Mouse (Mus musculus) neural tube, embryonic 11.5 days (tissue): ENCODE results near the gene Intu. TPM values are rescaled to one million over a fixed set of nuclear protein-coding genes. Genes with fewer than 3 reads are reported as not detected.

Source experiments
- ATAC-seq: fragments of 200-750 bp; cut with Nextera tagmentation; 2 replicates; pipeline ENCODE4 v1.8.0; 2017; ENCODE audit warnings: moderate number of reproducible peaks, mild to moderate bottlenecking, moderate TSS enrichment, moderate library complexity; ENCODE audit not compliant: insufficient read depth, low FRiP score, low TSS enrichment
- DNase-seq: peaks from one replicate; pipeline ENCODE4 v3.0.0-alpha.2; 2015; ENCODE audit warnings: low spot score
- H3K27ac ChIP-seq: fragments of 300-500 bp; sonication (generic); 2 replicates; pipeline ENCODE4 v1.5.1; 2014; ENCODE audit warnings: low read depth, mild to moderate bottlenecking, low read length
- H3K27me3 ChIP-seq: fragments of 300-500 bp; sonication (generic); 2 replicates; pipeline ENCODE4 v1.6.1; 2014; ENCODE audit warnings: mild to moderate bottlenecking, low read length, mixed read lengths; ENCODE audit not compliant: control insufficient read depth, insufficient read depth
- H3K36me3 ChIP-seq: fragments of 300-500 bp; sonication (generic); 2 replicates; pipeline ENCODE4 v1.6.1; 2014; ENCODE audit warnings: mild to moderate bottlenecking, low read length, moderate library complexity, mixed read lengths; ENCODE audit not compliant: control insufficient read depth, insufficient read depth
- H3K4me1 ChIP-seq: fragments of 300-500 bp; sonication (generic); 2 replicates; pipeline ENCODE4 v1.6.1; 2014; ENCODE audit warnings: low read length, mixed read lengths; ENCODE audit not compliant: control insufficient read depth, insufficient read depth
- H3K4me2 ChIP-seq: fragments of 300-500 bp; sonication (generic); 2 replicates; pipeline ENCODE4 v1.6.1; 2014; ENCODE audit warnings: low read depth, mild to moderate bottlenecking, moderate library complexity
- H3K4me3 ChIP-seq: fragments of 300-500 bp; sonication (generic); 2 replicates; pipeline ENCODE4 v1.5.1; 2014; ENCODE audit warnings: low read depth, low read length
- H3K9ac ChIP-seq: fragments of 300-500 bp; sonication (generic); 2 replicates; pipeline ENCODE4 v1.6.1; 2014; ENCODE audit warnings: mild to moderate bottlenecking, low read length
- H3K9me3 ChIP-seq: fragments of 300-500 bp; sonication (generic); 2 replicates; pipeline ENCODE4 v1.6.1; 2016; ENCODE audit warnings: low read length; ENCODE audit not compliant: control insufficient read depth
- WGBS: fragments of 180-500 bp; shearing (Covaris S2); extraction: QIAGEN DNeasy Blood & Tissue Kit; methylation state at CpG from one replicate; pipeline ENCODE4 v1.1.7; 2014; 5-methylcytosine and 5-hydroxymethylcytosine counted together
- polyA plus RNA-seq: library from polyadenylated mRNA; unstranded; fragments of >200 nt; fragmentation: Nextera tagmentation; extraction: Ambion mirVana; gene quantifications from 2 replicates; pipeline ENCODE4 v1.2.1, GENCODE M21; 2014

The Intu gene
- polyA plus RNA-seq, 1 experiment from 2014 or later = 8.1 TPM

GRCm38 (mm10) chr3:40508927-40509576 lies 22.0 kb upstream of the Intu start:
- 58% methylated on average over 6 of the region's 6 CpGs for WGBS
- Histone ChIP-seq H3K36me3 (no peaks in the 10 kb centered on the region), H3K4me3 (no peak overlapping the region), H3K9me3 (no peaks in the 10 kb centered on the region), H3K4me1 (no peaks in the 10 kb centered on the region), H3K27ac (no peak overlapping the region), H3K27me3 (no peaks in the 10 kb centered on the region), H3K4me2 (no peak overlapping the region), H3K9ac (no peak overlapping the region)
- DNase-seq (no peak), ATAC-seq (no peak)

DNA sequence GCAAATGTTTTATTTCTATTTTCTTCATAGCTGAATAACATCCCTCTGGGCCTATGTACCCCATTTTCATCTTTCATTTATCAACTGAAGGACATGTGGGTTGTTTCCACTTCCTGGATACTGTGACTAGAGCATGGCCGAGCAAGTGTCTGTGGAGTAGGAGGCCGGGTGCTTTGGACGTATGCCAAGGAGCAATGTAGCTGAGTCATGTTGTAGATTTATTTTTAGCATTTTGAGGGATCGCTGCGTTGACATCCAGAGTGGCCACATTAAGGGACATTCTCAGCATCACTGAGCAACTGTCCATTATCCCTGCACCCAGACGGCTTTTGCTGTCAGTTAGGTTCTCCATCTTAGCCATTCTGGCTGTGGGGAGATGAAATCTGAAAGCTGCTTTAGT lies 20.5 kb upstream of the Intu start:
- no peaks in the 10 kb centered on the region for H3K36me3 ChIP-seq
- H3K27ac ChIP-seq = no peak overlapping the region
- DNase-seq (no peak), ATAC-seq (no peak)
- no peaks in the 10 kb centered on the region for H3K27me3 ChIP-seq
- WGBS = 78% methylated on average over 6 of the region's 6 CpGs
- H3K4me2 ChIP-seq = no peak overlapping the region
- no peak overlapping the region for H3K9ac ChIP-seq
- H3K9me3 ChIP-seq = no peaks in the 10 kb centered on the region
- no peak overlapping the region for H3K4me3 ChIP-seq
- H3K4me1 ChIP-seq = no peaks in the 10 kb centered on the region

GRCm38 (mm10) chr3:40512936-40513829 lies 17.9 kb upstream of the Intu start:
- H3K4me3 ChIP-seq = no peak overlapping the region
- H3K27me3 ChIP-seq = no peaks in the 10 kb centered on the region
- no peak overlapping the region for H3K27ac ChIP-seq
- H3K4me2 ChIP-seq = no peak overlapping the region
- DNase-seq (no peak), ATAC-seq (no peak)
- H3K36me3 ChIP-seq = no peaks in the 10 kb centered on the region
- WGBS = 90% methylated on average over 13 of the region's 13 CpGs
- H3K9me3 ChIP-seq = no peaks in the 10 kb centered on the region
- no peaks in the 10 kb centered on the region for H3K4me1 ChIP-seq
- H3K9ac ChIP-seq = no peak overlapping the region

- Histone ChIP-seq H3K36me3 (no peaks in the 10 kb centered on the region), H3K9ac (no peak overlapping the region), H3K9me3 (no peaks in the 10 kb centered on the region), H3K4me1 (no peaks in the 10 kb centered on the region), H3K27ac (no peak overlapping the region), H3K4me2 (no peak overlapping the region), H3K27me3 (no peaks in the 10 kb centered on the region), H3K4me3 (no peak overlapping the region)
- no peak for ATAC-seq
- 85% methylated on average over 3 of the region's 3 CpGs for WGBS
- no peak for DNase-seq
These were observed 12.8 kb upstream of the Intu start for GRCm38 (mm10) chr3:40518240-40518639.

DNA sequence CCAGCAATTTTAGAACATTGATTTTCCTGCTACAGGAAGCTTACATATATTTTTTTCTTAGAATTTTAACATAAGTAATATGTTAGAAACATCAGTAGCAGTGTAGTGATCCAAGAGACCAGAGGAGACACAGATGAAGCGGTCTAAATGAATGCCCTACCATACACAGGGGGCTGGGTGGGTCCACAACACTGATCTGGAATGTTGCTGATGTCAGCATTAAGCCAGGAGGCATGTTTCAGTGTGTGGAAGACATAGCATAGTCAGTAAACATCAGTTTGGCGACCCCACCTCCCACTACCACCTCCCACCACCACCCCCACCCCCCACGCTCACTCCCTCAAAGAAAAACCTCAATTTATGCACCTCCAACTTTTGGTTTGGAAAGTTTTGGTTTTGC lies 11.5 kb upstream of the Intu start:
- ATAC-seq (no peak), DNase-seq (no peak)
- Histone ChIP-seq H3K4me1 (no peaks in the 10 kb centered on the region), H3K27me3 (no peaks in the 10 kb centered on the region), H3K4me2 (no peak overlapping the region), H3K27ac (no peak overlapping the region), H3K36me3 (no peaks in the 10 kb centered on the region), H3K9ac (no peak overlapping the region), H3K9me3 (no peaks in the 10 kb centered on the region), H3K4me3 (no peak overlapping the region)
- 88% methylated on average over 3 of the region's 3 CpGs for WGBS

GRCm38 (mm10) chr3:40520567-40520966 lies 10.5 kb upstream of the Intu start:
- H3K27me3 ChIP-seq = no peaks in the 10 kb centered on the region
- no peak for DNase-seq
- no peak overlapping the region for H3K27ac ChIP-seq
- no peak for ATAC-seq
- H3K9ac ChIP-seq = no peak overlapping the region
- H3K9me3 ChIP-seq = no peaks in the 10 kb centered on the region
- no peak overlapping the region for H3K4me3 ChIP-seq
- 95% methylated on average over 3 of the region's 3 CpGs for WGBS
- no peaks in the 10 kb centered on the region for H3K4me1 ChIP-seq
- no peak overlapping the region for H3K4me2 ChIP-seq
- H3K36me3 ChIP-seq = no peaks in the 10 kb centered on the region

- no peak for DNase-seq
These were observed 8.6 kb upstream of the Intu start for GRCm38 (mm10) chr3:40522446-40522845.

DNA sequence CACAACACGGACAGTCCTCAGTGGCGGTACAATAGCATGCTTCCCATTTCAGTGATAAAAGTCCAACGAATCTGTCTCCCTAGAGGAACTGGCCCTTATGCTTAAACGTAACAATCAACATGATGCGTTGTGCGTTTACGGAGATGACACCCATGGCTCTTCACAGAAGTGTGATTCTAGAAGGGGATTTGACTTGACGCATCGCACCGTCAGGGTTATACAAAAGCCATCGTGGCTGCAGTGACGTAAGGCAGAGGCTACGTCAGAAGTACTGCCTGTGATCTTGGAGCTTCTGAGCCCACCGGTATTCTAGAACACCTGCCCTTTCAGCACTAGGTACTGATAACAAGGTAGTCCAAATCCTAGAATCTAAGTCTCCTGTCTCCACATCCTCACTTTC lies 8.2 kb upstream of the Intu start:
- no peak for DNase-seq
- H3K4me1 ChIP-seq = no peaks in the 10 kb centered on the region
- H3K27me3 ChIP-seq = no peaks in the 10 kb centered on the region
- no peak for ATAC-seq
- no peak overlapping the region; the same call in 1 of the 2 replicates for H3K4me2 ChIP-seq
- WGBS = 58% methylated on average over 14 of the region's 14 CpGs
- H3K27ac ChIP-seq = no peak overlapping the region
- H3K9ac ChIP-seq = no peak overlapping the region
- H3K4me3 ChIP-seq = no peak overlapping the region
- no peaks in the 10 kb centered on the region for H3K36me3 ChIP-seq
- no peaks in the 10 kb centered on the region for H3K9me3 ChIP-seq

More at GRCm38 (mm10) chr3:40522446-40522845, 8.6 kb upstream of the Intu start:
- no peak for ATAC-seq
- no peaks in the 10 kb centered on the region for H3K36me3 ChIP-seq
- 31% methylated on average over 6 of the region's 6 CpGs for WGBS
- H3K9me3 ChIP-seq = no peaks in the 10 kb centered on the region
- no peak overlapping the region for H3K4me3 ChIP-seq
- no peak overlapping the region for H3K9ac ChIP-seq
- no peaks in the 10 kb centered on the region for H3K27me3 ChIP-seq
- H3K4me2 ChIP-seq = no peak overlapping the region
- H3K4me1 ChIP-seq = no peaks in the 10 kb centered on the region
- H3K27ac ChIP-seq = no peak overlapping the region

- no peak overlapping the region for H3K4me2 ChIP-seq
- H3K36me3 ChIP-seq = no peaks in the 10 kb centered on the region
- H3K4me1 ChIP-seq = no peaks in the 10 kb centered on the region
- H3K9me3 ChIP-seq = no peaks in the 10 kb centered on the region
- H3K9ac ChIP-seq = no peak overlapping the region
- no peak for ATAC-seq
- no peak overlapping the region for H3K27ac ChIP-seq
- no peaks in the 10 kb centered on the region for H3K27me3 ChIP-seq
- 18% methylated on average over 7 of the region's 7 CpGs for WGBS
- no peak for DNase-seq
- no peak overlapping the region for H3K4me3 ChIP-seq
These were observed 7.7 kb upstream of the Intu start for GRCm38 (mm10) chr3:40523371-40523783.
